Mouse (Mus musculus) kidney, postnatal 25 days (tissue): ENCODE results near the gene Lrp10.

ENCODE experiments used
- DNase-seq, 2 experiments: peaks; one replicate each; pipeline ENCODE4 v3.0.0; 2021; ENCODE audit warnings: mixed read lengths in 2 of 2

The Lrp10 gene

DNA sequence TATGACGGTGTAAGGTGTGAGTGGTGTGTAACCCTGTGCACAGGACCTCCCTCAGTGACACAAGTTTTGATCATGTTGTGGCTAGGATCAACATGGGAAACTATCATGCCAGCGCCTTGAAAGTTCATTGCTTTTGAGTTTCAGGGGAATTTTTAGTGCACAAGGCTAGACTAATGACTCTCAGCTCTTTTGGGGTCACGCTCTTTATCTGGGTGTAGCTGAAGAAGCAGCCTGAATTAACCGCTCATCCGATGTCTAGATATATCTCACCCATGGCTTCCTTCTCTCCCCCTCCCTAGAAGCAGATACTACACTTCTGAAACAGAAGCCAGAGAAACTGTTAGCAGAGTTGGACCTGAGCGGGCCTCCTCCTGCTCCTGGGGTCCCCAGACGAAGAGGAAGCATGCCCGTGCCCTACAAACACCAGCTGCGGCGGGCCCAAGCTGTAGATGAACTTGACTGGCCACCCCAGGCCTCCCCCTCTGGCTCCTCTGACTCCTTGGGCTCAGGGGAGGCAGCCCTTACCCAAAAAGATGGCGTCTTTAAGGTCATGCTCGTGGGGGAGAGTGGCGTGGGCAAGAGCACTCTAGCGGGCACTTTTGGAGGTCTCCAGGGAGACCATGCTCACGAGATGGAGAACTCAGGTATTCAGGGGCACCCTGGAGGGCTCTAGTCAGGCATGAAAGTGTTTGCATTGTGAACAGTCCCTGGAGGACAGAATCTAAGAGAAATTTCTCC, 13.4 kb downstream of the Lrp10 start:
- DNase-seq, result no peak

DNA sequence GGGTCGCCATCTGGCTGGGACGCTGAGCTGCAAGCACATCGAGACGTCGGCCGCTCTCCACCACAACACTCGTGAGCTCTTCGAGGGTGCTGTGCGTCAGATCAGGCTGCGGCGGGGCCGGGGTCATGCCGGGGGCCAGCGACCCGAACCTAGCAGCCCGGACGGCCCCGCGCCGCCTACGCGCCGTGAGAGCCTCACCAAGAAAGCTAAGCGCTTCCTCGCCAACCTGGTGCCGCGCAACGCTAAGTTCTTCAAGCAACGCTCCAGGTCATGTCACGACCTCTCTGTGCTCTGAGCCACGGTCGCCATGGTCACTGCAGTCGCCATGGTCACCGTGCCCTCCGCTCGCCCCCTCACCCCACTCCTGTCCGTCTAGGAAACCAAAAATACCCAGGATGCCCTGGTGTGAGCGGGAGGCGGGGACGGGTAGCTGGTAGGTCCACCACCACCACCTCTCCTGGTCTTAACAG, 15.5 kb downstream of the Lrp10 start:
- peak; percentile 63 to 84 for DNase-seq

DNA sequence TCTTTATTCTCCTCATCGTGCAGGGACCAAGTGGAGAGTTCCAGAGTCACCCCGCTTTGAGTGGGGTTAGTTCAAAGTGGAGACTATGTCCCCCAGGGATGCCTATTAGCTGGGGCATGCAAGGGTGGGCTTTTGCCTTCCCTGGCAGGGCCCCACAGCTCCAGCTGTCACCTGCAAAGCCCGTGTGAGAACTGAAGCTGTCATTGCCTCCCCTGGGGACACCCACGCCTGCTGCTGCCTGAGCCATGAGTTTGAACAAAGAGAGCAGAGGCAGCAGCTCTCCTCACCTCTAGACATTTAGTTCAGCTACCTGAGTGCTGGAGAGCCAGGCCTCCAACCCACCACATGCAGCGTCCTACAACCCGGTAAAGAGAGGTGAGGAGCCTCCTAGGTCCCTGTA, 16.7 kb downstream of the Lrp10 start:
- DNase-seq, result no peak

DNA sequence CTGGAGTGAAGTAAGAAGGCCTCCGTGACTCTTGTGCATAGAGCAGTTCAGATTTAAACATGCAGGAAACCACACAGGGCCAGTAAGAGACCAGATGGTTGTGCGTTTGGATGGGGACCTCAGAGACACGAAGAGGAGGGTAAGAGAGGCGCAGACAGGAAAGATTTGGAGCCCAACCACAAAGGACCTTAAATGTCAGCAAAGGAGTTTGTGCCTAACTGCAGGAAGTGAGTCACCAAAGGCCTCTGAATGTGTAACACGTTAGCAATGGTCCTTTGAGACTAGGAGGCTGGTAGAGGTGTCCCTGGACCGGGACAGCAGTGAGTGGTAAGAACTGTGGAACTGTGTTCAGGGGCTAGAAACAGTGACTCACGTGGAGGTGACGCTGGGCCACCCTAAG, 17.5 kb downstream of the Lrp10 start:
- no peak for DNase-seq

DNA sequence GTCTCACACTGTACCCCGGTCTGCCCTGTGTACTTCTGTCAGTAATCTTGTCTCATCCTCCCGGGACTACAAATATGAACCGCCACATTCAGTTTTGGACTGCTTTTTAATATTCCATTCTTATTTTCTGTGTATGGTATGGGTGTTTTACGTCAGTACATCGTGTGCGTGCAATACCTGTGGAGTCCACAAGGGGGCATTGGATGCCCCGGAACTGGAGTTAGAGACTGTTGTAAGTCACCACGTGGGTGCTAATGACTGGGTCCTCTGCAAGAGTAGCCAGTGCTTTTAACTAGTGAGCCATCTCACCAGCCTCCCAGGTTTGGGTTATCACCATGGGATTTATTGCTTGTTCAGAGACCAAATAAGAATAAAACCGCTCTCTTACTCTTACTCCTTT, 18.6 kb downstream of the Lrp10 start:
- peak; percentile 47 to 57 for DNase-seq

DNA sequence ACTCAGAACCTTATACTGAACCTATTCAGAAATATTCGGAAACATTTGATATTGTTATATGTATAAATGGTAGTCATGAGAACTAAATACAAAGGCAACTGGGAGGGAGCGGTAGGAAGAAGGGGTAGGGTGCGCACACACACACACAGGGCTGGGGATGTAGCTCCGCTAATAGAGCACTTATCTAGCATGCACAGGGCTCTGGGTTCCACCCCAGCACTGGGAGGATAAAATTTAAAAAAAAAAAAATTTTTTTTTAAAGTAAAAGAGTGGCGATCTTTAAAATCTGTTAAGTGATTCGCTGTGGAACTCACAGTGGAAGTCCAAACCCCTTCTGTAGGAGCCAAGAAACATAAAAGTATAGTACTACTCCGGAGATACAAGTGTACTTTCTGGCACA, 22.0 kb downstream of the Lrp10 start:
- DNase-seq, result no peak

DNA sequence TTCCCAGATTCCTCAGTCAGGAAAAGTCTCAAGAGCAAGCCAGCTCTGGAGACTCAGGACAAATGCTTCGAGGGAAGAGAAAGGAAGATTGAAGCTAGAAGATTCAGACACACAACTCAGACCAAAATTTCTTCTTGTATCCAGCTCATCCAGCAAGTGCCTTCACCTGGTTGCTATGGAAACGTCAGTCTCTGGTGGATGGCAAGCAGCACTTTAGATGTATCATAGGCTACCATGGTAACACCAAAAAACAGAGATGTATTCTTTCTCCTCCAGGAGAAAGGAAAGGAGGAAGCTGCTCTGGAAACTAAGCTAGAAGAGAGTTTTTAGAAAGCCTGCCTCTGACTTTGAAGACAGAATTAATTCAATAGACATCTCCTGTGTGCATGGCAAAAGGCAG, 23.8 kb downstream of the Lrp10 start:
- DNase-seq, result no peak

DNA sequence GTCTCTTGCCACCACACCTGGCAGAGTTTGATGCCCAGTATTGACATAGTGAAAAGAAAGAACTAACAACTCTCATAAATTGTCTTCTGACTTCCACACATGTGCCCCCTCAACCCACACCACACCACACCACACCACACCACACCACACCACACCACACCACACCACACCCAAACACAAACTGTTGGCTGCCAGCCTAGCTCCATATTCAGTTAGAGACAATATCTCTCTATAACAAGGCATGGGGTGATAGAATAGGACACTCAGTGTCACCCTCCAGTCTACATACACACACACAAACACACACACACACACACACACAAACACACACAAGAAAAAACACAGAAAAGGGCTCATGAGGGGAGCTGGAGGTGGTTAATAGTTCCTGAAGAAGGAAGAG, 24.4 kb downstream of the Lrp10 start:
- DNase-seq, result no peak

DNA sequence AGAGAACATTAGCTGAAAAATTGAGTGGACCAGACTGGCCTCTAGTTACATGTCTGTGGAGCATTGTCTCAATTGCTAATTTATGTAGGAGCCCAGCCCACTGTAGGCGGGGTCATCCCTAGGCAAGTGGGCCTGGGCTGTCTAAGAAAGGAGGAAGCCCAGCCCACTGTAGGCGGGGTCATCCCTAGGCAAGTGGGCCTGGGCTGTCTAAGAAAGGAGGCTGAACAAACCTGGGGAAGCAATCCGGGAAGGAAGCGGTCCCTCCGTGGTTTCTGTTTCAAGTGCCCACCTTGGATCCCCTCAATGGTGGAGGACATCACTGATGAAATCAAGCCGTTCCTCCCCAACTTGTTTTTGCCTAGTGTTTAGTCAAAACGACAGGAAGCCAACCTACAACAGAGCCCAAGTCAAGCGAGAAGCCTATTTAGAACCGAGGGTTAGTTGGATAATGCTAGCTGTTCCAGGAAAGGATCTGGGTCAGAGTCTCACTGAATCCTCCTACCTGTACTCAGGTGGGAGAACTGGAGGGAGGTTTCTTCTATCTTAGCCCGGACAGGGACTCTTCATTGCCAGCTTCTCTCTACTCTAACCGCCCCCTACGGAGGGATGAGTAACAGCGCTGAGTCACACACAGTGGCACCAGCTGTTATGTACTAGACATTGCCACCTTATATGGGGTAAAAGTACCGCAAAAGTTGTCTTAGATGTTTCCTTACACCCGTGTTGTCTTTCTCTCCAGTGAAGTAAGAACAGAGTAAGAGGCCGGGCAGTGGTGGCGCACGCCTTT, 28.6 kb downstream of the Lrp10 start:
- no peak for DNase-seq

DNA sequence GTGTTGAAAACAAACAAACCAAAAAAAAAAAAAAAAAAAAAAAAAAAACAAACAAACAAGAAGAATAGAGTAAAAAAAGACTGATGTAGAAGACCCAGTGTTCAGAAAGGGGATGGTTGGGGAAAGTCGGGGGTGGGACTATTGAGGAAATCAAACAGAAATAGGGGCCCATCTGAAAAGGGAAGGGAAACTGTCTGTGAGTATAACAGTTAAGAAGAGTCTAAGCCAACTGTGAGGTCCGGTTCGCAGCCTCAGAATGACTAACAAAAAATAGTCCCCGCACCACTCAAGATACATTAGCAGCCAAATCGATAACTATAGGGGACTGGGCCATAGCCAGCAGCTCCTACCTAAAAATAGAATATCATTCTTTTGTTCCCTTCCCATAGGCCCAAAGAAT, 29.3 kb downstream of the Lrp10 start:
- DNase-seq, result no peak

DNA sequence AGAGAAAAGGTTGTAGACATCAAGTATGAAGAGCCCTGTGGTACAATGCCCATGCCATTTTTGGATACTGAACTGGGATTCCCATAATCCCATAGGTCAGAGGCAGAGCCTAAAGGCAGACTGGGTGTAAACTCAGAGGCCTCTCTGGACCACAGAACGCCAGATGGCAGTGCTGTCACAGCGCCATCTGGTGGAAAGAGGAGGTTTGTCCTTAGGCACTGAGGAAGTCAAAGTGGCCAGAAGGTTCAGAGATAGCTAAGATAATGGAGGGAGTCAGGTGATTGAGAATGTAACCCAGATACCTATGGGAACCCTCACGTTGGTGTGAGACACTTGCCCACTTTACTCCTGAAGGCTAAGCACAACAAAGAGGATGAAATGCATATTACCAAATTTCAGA, 30.3 kb downstream of the Lrp10 start:
- DNase-seq, result peak; percentile 67 to 83

DNA sequence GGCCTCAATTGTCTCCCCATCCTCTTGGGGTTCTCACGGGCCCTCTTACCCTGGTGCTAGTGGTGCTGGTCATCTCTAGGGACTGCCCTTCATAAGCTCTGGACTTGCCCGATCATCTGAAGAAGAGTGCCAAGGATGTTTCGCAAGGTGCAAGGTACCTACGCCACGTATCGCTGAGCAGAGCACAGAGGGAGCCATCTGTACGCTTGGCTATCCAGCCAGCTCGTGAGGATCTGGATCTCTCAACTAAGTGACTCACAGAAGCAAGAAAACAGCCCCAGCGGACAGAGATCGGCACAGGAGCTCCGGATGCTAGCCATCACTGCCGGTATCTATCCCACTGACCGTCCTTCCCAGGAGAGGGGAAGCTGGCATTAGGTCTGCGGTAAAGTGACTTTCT, 32.8 kb downstream of the Lrp10 start:
- peak; percentile 31 to 70 for DNase-seq

DNA sequence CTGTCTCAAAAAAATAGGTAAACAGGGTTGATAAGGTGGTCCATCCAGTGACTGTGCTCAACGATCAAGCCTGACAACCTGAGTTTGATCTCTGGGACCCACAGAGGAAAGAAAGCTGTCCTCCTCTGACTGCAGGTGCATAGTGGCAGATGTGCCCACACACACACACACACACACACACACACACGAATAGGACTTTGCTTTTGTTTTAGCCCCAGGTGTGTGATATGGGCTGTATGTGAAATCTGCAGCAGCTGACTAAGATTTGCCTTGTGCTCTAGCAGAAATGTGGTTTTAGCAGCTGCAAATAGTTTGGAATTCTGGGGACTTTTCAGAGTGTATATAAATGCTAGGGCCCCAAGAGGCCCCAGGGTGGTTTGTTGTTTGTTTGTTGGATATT, 35.4 kb downstream of the Lrp10 start:
- no peak for DNase-seq

DNA sequence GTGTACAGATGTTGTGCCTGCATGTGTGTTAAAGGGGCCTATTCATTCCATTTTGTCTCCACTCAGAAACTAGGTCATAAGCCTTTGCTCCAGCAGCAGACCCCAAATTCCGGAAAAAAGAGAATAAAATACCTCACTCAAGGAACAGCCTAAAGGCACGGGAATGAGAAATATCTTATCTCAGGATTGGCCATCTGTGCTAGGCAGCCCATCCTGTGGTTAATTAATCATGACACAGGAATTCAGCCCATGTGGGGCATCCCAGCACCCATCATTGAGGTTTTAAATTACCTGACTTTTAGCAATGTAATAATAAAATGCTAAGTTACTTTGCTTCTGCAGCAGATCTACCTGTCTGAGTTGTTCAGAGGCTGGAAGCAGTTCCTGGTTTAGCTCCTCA, 37.4 kb downstream of the Lrp10 start:
- DNase-seq, result no peak

DNA sequence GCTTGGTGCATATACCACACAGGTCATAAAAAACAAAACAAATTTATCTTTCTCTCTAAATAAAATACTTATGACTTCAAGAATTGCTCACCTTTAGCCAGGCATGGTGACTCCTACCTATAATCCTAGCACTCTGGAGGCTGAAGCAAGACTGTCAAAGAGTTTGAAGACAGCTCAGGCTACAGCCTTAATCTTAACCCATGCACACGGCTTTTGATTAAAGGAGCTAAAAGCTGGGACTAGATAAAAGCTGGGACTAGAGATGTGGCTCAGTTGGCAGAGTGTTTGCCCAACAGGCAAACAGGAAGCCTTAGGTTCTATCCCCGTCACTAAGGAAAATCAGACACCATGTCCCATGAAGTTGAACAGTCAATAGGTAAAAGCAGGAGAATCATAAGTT, 39.2 kb downstream of the Lrp10 start:
- DNase-seq, result no peak

DNA sequence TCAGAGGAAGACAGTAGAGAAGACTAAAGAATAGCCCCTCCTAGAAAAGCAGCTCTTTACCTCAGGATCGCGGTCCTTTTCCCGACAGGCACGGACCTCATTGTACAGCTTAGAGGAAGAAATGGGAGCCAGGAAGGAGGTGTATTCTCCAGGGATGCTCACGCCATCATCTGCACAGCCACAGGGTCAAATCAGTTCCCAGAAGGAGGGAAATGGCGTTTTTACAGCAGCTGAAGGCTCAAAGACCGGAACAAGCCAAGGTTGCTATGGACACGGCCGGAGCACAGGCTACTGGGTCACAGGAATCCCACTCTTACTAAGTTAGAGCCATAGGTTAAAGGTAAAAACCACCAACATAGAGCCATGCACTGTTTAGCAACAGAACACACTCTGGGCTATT, 45.8 kb downstream of the Lrp10 start:
- no peak for DNase-seq

DNA sequence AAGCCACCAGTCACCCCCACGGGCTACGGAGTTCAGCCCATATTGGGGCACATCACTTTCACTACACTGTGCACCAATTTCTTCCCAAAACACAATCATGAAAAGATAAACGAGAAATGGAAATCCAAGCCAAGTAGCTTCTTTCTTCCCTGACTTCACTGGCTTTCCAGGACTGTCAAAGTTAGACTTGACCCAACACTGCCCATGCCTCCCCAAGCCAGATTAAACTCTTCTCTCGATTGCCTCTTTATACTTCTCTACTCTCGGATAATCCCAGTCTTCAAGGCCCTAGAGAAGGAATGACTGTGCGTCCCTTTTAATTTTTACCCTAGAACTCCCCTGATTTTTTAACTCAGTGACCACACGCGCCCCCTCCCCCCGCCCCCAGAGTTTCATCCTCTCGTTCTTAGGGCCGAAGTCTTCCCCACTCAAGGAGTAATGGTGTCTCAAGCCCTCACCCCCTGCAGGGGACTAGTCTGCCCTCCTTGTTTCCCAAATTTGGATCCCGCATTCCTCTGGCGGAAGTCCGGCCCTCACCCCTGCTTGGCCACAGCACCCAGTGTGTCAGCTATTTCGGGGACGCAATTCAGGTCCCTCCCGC, 52.9 kb downstream of the Lrp10 start:
- no peak for DNase-seq
